Mouse (Mus musculus) intestine, embryonic 14.5 days (tissue): ENCODE data around the gene Ube2j1. TPM values are rescaled to one million over a fixed set of nuclear protein-coding genes. Genes with fewer than 3 reads are reported as not detected.
"Not testable (repeated sequence)": the region's sequence is repeated elsewhere in the genome, so short reads cannot be mapped to it uniquely, and the experiment has no call there.

Source experiments
- ATAC-seq: fragments of 200-750 bp; cut with Nextera tagmentation; replicated peaks from 2 replicates; pipeline ENCODE4 v1.8.0; 2017; ENCODE audit warnings: low read depth, moderate number of reproducible peaks, moderate TSS enrichment, moderate library complexity; ENCODE audit not compliant: low FRiP score, low TSS enrichment
- DNase-seq: peaks from one replicate; pipeline ENCODE4 v3.0.0-alpha.2; 2018; ENCODE audit warnings: low spot score
- H3K27ac ChIP-seq: fragments of 300-500 bp; sonication (generic); 2 replicates; pipeline ENCODE4 v1.5.1; 2014; ENCODE audit warnings: low read depth, mild to moderate bottlenecking, control low read depth
- H3K27me3 ChIP-seq: fragments of 300-500 bp; sonication (generic); replicated peaks from 2 replicates; pipeline ENCODE4 v1.6.1; 2014; ENCODE audit warnings: low read length, control low read depth; ENCODE audit not compliant: control insufficient read depth, insufficient read depth
- H3K36me3 ChIP-seq: fragments of 300-500 bp; sonication (generic); 2 replicates; pipeline ENCODE4 v1.6.1; 2014; ENCODE audit warnings: low read length, control low read depth; ENCODE audit not compliant: control insufficient read depth, insufficient read depth
- H3K4me1 ChIP-seq: fragments of 300-500 bp; sonication (generic); replicated peaks from 2 replicates; pipeline ENCODE4 v1.6.1; 2014; ENCODE audit warnings: low read length, control low read depth, mixed read lengths; ENCODE audit not compliant: control insufficient read depth, insufficient read depth
- H3K4me2 ChIP-seq: fragments of 300-500 bp; sonication (generic); 2 replicates; pipeline ENCODE4 v1.6.1; 2014; ENCODE audit warnings: low read length
- H3K4me3 ChIP-seq: fragments of 300-500 bp; sonication (generic); 2 replicates; pipeline ENCODE4 v1.5.1; 2014; ENCODE audit warnings: low read depth, low read length, control low read depth, mixed read lengths
- H3K9ac ChIP-seq: fragments of 300-500 bp; sonication (generic); 2 replicates; pipeline ENCODE4 v1.6.1; 2014; ENCODE audit warnings: mild to moderate bottlenecking, low read length
- H3K9me3 ChIP-seq: fragments of 300-500 bp; sonication (generic); 2 replicates; pipeline ENCODE4 v1.6.1; 2016; ENCODE audit warnings: low read length, control low read depth; ENCODE audit not compliant: control insufficient read depth
- WGBS: fragments of 180-500 bp; shearing (Covaris S2); extraction: QIAGEN DNeasy Blood & Tissue Kit; methylation state at CpG from one replicate; pipeline ENCODE4 v1.1.7; 2014; 5-methylcytosine and 5-hydroxymethylcytosine counted together
- polyA plus RNA-seq: library from polyadenylated mRNA; unstranded; fragments of >200 nt; fragmentation: Nextera tagmentation; extraction: Ambion mirVana; gene quantifications from 2 replicates; pipeline ENCODE4 v1.2.1, GENCODE M21; 2014

Ube2j1 gene
- polyA plus RNA-seq, 1 experiment from 2014 or later: 39.7 TPM

DNA sequence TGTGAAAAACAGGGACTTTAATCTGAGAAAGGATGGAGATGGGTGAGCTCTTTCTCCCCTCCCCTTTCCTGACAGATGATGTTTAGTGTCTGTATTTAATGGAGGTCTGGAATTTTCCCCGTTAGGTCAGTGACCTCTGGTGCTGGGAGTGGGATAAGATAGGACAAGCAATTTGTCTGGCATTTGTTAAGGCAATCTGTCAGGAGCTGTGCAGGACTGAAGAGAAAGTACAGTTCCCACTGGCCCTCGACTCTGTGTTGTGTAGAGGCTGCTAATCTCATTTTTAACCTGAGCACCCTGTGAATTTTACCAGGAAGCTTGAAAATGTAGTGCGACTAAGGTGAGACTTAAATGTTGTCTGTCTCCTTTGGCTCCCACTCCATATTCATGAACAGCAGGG lies 45.5 kb upstream of the Ube2j1 start:
- H3K4me2 ChIP-seq: no peak overlapping the region
- no peak overlapping the region for H3K27ac ChIP-seq
- no peak for ATAC-seq
- no peak overlapping the region for H3K9ac ChIP-seq
- H3K4me1 ChIP-seq: peaks cover 8% of the 10 kb centered on the region; the same call in 1 of the 2 replicates
- DNase-seq: no peak
- no peaks in the 10 kb centered on the region for H3K9me3 ChIP-seq
- no peak overlapping the region for H3K4me3 ChIP-seq
- no peaks in the 10 kb centered on the region for H3K27me3 ChIP-seq
- no peaks in the 10 kb centered on the region for H3K36me3 ChIP-seq
- WGBS: 12% methylated on average over 3 of the region's 3 CpGs

DNA sequence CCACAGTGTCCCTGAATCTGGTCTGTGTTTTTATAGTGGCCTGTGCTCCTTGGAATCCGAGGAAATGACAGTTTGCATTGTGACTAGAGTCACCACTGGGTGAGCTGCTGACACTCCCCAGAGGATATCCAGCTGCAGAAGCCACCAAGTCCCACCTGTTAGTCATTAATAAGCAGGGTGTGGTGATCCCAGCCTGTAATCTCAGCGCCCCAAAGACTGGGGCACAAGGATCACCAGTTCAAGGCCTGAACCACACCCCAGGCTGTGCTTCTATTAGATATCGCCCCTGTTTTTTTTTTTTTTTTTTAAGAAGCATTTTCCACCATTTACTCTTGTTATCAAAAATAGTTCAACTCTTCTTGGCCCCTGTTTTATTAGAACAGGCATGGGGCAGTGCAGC lies 44.2 kb upstream of the Ube2j1 start:
- ATAC-seq (no peak), DNase-seq (no peak)
- WGBS: 56% methylated on average over 3 of the region's 3 CpGs

DNA sequence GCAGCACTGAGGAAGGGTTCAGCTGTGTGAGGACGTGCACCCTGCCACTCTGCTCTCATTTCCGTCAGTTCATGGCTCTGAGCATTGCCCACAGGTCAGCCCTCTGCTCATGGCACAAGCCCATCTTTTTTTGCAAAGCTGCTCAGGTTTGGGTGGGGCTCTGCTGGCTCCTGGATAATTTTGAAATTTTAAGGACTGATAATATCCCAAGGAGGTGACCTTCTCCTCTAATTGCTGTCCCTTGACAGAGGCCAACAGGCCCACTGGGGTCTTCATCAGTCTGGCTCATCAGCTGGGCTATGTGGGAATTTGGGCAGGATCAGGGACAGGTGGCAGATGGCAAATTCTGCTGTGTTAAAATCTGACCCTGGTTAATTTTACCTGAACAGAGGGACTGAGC lies 41.9 kb upstream of the Ube2j1 start:
- Histone ChIP-seq H3K27ac (no peak overlapping the region), H3K9ac (no peak overlapping the region), H3K4me1 (peaks cover 8% of the 10 kb centered on the region; the same call in 1 of the 2 replicates), H3K36me3 (no peaks in the 10 kb centered on the region), H3K4me2 (no peak overlapping the region), H3K4me3 (no peak overlapping the region), H3K9me3 (no peaks in the 10 kb centered on the region), H3K27me3 (no peaks in the 10 kb centered on the region)
- ATAC-seq: no peak
- no peak for DNase-seq
- WGBS: 71% methylated on average over 2 of the region's 2 CpGs

More for the DNA sequence above, 44.2 kb upstream of the Ube2j1 start:
- Histone ChIP-seq H3K27me3 (no peaks in the 10 kb centered on the region), H3K4me2 (no peak overlapping the region), H3K4me1 (peaks cover 8% of the 10 kb centered on the region; the same call in 1 of the 2 replicates), H3K27ac (no peak overlapping the region), H3K9ac (no peak overlapping the region), H3K9me3 (no peaks in the 10 kb centered on the region), H3K4me3 (no peak overlapping the region), H3K36me3 (no peaks in the 10 kb centered on the region)

- Histone ChIP-seq H3K4me2 (no peak overlapping the region), H3K36me3 (no peaks in the 10 kb centered on the region), H3K4me3 (no peak overlapping the region), H3K9ac (no peak overlapping the region), H3K9me3 (no peaks in the 10 kb centered on the region), H3K27ac (no peak overlapping the region), H3K27me3 (no peaks in the 10 kb centered on the region), H3K4me1 (no peaks in the 10 kb centered on the region)
- 72% methylated on average over 3 of the region's 3 CpGs for WGBS
- DNase-seq: no peak
- no peak for ATAC-seq
Observed at GRCm38 (mm10) chr4:32994168-32994567, 37.0 kb upstream of the Ube2j1 start.

DNA sequence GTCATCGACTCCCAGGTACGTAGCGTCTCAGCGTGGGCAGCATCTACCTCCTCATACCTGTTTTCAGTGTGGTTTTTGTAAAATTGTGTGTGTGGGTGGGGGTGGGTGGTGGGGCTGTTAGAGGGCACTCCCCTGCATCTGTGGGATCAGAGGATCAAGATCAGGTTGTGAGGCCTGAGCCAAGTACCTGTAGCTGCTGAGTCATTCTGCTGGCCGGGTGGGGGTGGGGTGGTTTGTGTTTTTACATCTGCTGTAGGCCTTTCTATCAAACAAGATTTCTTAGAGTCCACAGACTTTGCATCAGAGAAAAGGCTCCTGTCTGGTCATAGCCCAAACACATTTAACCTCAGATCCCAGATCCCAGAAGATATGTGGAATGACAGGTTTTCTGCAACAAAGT lies 35.1 kb upstream of the Ube2j1 start:
- H3K4me3 ChIP-seq: no peak overlapping the region
- no peak overlapping the region for H3K27ac ChIP-seq
- H3K4me2 ChIP-seq: no peak overlapping the region
- no peaks in the 10 kb centered on the region for H3K9me3 ChIP-seq
- ATAC-seq (no peak), DNase-seq (no peak)
- WGBS: 88% methylated on average over 5 of the region's 5 CpGs
- H3K36me3 ChIP-seq: no peaks in the 10 kb centered on the region
- no peaks in the 10 kb centered on the region for H3K4me1 ChIP-seq
- no peak overlapping the region for H3K9ac ChIP-seq
- H3K27me3 ChIP-seq: no peaks in the 10 kb centered on the region

DNA sequence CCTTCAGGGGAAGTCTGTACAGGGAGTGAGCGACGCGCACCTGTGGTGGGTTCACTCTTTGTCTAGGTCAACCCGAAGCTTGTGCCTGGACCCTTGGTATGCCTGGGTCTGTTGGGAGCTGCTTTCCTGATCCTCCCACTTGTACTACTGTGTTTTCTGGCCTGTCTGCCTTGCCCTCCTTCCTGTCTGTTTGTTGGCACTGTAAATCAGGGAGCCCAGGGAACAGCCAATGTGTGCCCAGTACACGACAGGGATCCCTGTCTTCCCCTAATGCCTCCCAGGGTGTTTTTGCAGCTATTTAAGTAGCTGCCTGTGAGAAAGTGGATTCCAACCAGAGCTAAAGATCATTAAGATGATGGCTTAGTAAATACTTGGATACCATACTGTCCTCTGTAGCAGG lies 33.6 kb upstream of the Ube2j1 start:
- H3K27ac ChIP-seq: no peak overlapping the region
- no peak overlapping the region for H3K4me2 ChIP-seq
- WGBS: 84% methylated on average over 5 of the region's 5 CpGs
- ATAC-seq (no peak), DNase-seq (no peak)
- no peaks in the 10 kb centered on the region for H3K27me3 ChIP-seq
- H3K9ac ChIP-seq: no peak overlapping the region
- no peak overlapping the region for H3K4me3 ChIP-seq
- no peaks in the 10 kb centered on the region for H3K9me3 ChIP-seq
- H3K36me3 ChIP-seq: no peaks in the 10 kb centered on the region
- H3K4me1 ChIP-seq: no peaks in the 10 kb centered on the region

- Histone ChIP-seq H3K4me2 (no peak overlapping the region), H3K27me3 (no peaks in the 10 kb centered on the region), H3K4me1 (no peaks in the 10 kb centered on the region), H3K4me3 (no peak overlapping the region), H3K9ac (no peak overlapping the region), H3K27ac (no peak overlapping the region), H3K36me3 (no peaks in the 10 kb centered on the region), H3K9me3 (no peaks in the 10 kb centered on the region)
- 94% methylated on average over 8 of the region's 8 CpGs for WGBS
- DNase-seq (no peak), ATAC-seq (no peak)
Observed at GRCm38 (mm10) chr4:32998996-32999395, 32.2 kb upstream of the Ube2j1 start.

DNA sequence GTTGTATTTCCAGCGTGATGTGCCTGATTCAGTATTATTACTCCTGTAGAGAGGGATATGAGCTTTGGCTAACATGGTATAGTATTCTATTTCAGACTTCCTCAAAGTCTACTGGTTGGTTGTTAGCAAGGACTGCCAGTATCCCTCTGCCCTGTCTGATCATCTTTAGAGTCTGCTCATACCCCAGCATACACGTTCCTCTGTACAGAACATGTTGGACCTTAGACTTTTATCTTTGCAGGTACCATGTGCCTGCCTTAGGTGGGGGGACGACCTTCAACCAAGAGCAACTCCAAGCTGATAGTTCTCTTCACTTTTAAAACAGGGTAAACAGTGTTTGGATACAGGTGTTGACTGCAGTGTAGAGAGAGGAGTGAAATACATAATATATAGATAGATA lies 29.1 kb upstream of the Ube2j1 start:
- 72% methylated on average over 3 of the region's 3 CpGs for WGBS
- ATAC-seq (no peak), DNase-seq (no peak)
- H3K4me1 ChIP-seq: no peaks in the 10 kb centered on the region
- H3K9me3 ChIP-seq: no peaks in the 10 kb centered on the region
- H3K4me2 ChIP-seq: no peak overlapping the region
- no peaks in the 10 kb centered on the region for H3K36me3 ChIP-seq
- H3K4me3 ChIP-seq: no peak overlapping the region
- H3K9ac ChIP-seq: no peak overlapping the region
- no peak overlapping the region for H3K27ac ChIP-seq
- no peaks in the 10 kb centered on the region for H3K27me3 ChIP-seq

- ATAC-seq (peak; percentile 72), DNase-seq (peak; percentile 71)
- WGBS: 72% methylated on average over 10 of the region's 10 CpGs
- H3K4me2 ChIP-seq, H3K4me3 ChIP-seq, H3K36me3 ChIP-seq, H3K4me1 ChIP-seq, H3K9ac ChIP-seq, H3K9me3 ChIP-seq, H3K27ac ChIP-seq, H3K27me3 ChIP-seq: not testable (repeated sequence)
Observed at GRCm38 (mm10) chr4:33005595-33006470, 25.4 kb upstream of the Ube2j1 start.
